Mouse (Mus musculus): ENCODE results near the gene Vmn1r178. TPM values are rescaled to one million over a fixed set of nuclear protein-coding genes. Genes with fewer than 3 reads are reported as not detected.
"Not testable (repeated sequence)": the region's sequence is repeated elsewhere in the genome, so short reads cannot be mapped to it uniquely, and the experiment has no call there.

The Vmn1r178 gene
- total RNA-seq (2021), result not detected
- long read RNA-seq, experiment 1, result 0 reads
- long read RNA-seq, experiment 2, result 0 reads

DNA sequence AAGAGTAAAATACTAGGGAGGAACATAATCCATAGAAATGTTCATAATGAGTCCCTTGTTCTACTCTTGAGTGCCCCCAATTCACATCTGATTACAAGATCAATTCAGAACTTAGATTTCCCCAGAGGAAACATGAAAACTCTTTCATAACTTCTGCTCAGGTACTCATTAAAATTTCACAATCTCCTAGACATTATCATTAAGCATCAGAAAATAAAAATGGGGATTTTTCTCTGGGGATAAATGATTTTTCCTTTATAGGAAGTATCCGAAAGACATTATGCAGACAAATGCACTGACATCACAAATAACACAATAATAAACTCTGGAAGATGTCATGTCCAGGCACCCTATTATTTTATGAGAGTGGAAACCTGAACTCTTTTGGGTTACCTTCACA, at the start of gene Vmn1r178:
Gene Vmn1r178, plus strand, starts transcription at position 301 of the 400 bp plus-strand sequence.
- DNase-seq (ENCODE audit: low spot score), result no peak

DNA sequence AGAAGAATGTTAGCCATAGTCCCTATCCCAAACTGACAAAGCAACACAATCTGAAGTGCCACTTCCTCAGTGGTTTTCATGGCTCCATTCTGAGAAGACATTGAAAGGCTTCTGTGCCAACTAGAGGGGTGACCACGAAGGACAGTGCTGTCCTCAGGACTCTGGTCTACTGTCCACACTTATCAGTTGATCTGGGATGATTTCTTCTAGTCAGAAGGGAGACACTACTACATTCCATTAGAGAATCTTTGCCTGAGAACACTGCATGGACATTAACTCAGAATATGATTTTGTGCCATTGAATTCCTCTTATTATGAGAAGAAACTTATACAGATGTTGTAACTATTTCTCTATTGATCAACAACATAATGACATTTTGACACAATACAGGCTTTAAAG, 25.5 kb upstream of the Vmn1r178 start, which contains the start of gene Vmn1r177:
Gene Vmn1r177, minus strand, starts transcription at position 101 of the 400 bp plus-strand sequence.
- not testable (repeated sequence) for DNase-seq (ENCODE audit: low spot score)

DNA sequence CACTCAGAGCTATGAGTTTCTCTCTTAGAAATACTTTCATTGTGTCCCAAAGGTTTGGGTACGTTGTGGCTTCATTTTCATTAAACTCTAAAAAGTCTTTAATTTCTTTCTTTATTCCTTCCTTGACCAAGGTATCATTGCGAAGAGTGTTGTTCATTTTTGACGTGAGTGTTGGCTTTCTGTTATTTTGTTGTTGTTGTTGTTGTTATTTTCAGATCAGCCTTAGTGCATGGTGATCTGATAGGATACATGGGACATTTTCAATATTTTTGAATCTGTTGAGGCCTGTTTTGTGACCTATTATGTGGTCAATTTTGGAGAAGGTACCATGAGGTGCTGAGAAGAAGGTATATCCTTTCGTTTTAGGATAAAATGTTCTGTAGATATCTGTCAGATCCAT, 14.9 kb upstream of the Vmn1r178 start:
- DNase-seq (ENCODE audit: low spot score), result not testable (repeated sequence)

DNA sequence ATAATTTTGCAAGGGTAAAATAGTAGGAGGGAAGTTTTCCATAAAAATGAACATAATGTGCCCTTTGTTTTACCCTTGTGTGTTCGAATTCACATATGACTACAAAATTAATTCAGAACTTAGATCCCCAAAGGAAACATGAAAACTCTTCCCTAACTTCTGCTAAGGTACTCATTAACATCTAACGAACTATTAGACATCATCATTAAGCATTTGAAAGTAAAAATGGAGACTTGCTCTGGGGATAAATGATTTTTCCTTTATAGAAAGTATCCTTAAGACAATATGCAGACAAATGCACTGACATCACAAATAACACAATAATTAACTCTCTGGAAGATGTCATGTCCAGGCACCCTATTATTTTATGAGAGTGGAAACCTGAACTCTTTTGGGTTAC, 34.9 kb downstream of the Vmn1r178 start, which contains the start of gene Vmn1r179:
Gene Vmn1r179, plus strand, starts transcription at position 301 of the 400 bp plus-strand sequence.
- DNase-seq (ENCODE audit: low spot score), result no peak

Other genes starting within 250 kb of the Vmn1r178 start
- gene Vmn1r172, start 233.7 kb upstream of the Vmn1r178 start, total RNA-seq (2021), result not detected
- gene Vmn1r173, start 191.3 kb upstream of the Vmn1r178 start, total RNA-seq (2021), result not detected
- gene Vmn1r174, start 139.7 kb upstream of the Vmn1r178 start, total RNA-seq (2021), result not detected
- gene Vmn1r175, start 81.4 kb upstream of the Vmn1r178 start, total RNA-seq (2021), result not detected
- gene Vmn1r176, start 54.6 kb upstream of the Vmn1r178 start, total RNA-seq (2021), result not detected
- gene Vmn1r177, start 25.6 kb upstream of the Vmn1r178 start, total RNA-seq (2021), result not detected
- not detected for gene Vmn1r179, start 35.0 kb downstream of the Vmn1r178 start, total RNA-seq (2021)
- not detected for gene Vmn1r180, start 58.6 kb downstream of the Vmn1r178 start, total RNA-seq (2021)
- not detected for gene Vmn1r181, start 82.6 kb downstream of the Vmn1r178 start, total RNA-seq (2021)
- gene V1rd19, start 109.7 kb downstream of the Vmn1r178 start, total RNA-seq (2021), result not detected
- not detected for gene Vmn1r183, start 161.2 kb downstream of the Vmn1r178 start, total RNA-seq (2021)
- 10 to 100 TPM; 17.1 to 17.2 TPM for gene Zfp180, start 189.9 kb downstream of the Vmn1r178 start, total RNA-seq (2021)
- gene Zfp112, start 220.3 kb downstream of the Vmn1r178 start, total RNA-seq (2021), result 1 to 10 TPM; 5.3 to 5.7 TPM
- gene Zfp235, start 242.2 kb downstream of the Vmn1r178 start, total RNA-seq (2021), result 1 to 10 TPM; 3.5 TPM